Mouse (Mus musculus): ENCODE measurements at regions not wholly inside any gene's neighbourhood (a gene's known extent, or its start where the extent isn't known, plus 50 kb on each side); places are given as distances from the start of the nearest gene placed in this dataset.

DNA sequence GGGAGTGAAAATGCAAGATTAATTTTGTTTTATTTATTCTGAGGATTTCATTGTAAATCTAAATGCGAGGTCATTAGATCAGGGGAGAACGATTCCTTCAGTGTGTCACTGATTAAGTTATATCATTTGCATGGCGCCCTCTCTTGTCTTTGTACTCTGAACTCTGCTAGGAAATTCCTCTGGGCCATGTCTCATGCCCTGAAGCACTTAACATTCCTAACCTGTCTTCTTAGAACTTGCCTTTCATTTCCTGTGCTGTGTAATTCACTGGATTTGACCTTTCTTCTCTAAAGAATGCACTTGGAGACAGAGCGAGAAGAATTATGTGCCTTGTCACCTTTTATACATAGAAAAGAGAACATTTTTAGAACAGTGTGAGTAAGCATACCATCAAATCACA lies 199.0 kb upstream of the C030005K15Rik start:
- Histone ChIP-seq H3K9me3 (ENCODE audit: control insufficient read depth, low read length) (no peaks in the 10 kb centered on the region; the same call in 1 of the 2 replicates), H3K9ac (ENCODE audit: low read depth, low read length) (no peak overlapping the region), H3K4me2 (ENCODE audit: low read depth, low read length) (no peak overlapping the region), H3K36me3 (ENCODE audit: control insufficient read depth, insufficient read depth, low read length) (no peaks in the 10 kb centered on the region), H3K4me1 (ENCODE audit: control insufficient read depth, insufficient read depth, low read length) (no peaks in the 10 kb centered on the region), H3K4me3 (ENCODE audit: low read length) (no peak overlapping the region), H3K27me3 (replicated peaks; ENCODE audit: control insufficient read depth, insufficient read depth, low read length) (no peaks in the 10 kb centered on the region), H3K27ac (ENCODE audit: low read length) (no peak overlapping the region)
- 38% methylated on average over 4 of the region's 4 CpGs for WGBS
- 0 out of 2 replicates have a peak, but pooled peaks have one; percentile 63 for ATAC-seq

DNA sequence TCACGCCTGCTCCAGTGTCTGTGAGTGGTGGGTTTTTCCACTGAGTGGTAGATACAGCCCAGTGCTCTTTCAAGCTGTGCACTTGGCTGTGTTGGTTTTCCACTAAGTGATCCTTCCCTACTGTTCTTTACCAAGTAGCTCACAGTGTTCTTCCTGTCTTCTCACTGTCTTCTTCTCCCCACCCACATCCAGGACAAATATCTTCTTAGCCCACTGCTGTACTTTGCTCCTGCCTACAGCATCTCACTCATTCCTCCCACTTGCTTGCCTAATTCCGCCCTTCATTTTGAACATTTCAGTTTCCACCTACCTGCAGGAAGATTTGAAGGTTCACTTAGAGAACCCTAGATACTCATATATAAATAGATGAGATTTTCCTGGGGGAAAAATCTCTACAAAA lies 213.8 kb upstream of the C030005K15Rik start:
- ATAC-seq: no peak
- no peak overlapping the region for H3K9ac ChIP-seq (ENCODE audit: low read depth, low read length)
- no peaks in the 10 kb centered on the region for H3K9me3 ChIP-seq (ENCODE audit: control insufficient read depth, low read length)
- no peaks in the 10 kb centered on the region for H3K36me3 ChIP-seq (ENCODE audit: control insufficient read depth, insufficient read depth, low read length)
- no peak overlapping the region for H3K4me2 ChIP-seq (ENCODE audit: low read depth, low read length)
- H3K4me3 ChIP-seq (ENCODE audit: low read length): no peak overlapping the region
- H3K27ac ChIP-seq (ENCODE audit: low read length): no peak overlapping the region
- H3K27me3 ChIP-seq (replicated peaks; ENCODE audit: control insufficient read depth, insufficient read depth, low read length): no peaks in the 10 kb centered on the region
- WGBS: 94% methylated on average over 2 of the region's 2 CpGs
- H3K4me1 ChIP-seq (ENCODE audit: control insufficient read depth, insufficient read depth, low read length): no peaks in the 10 kb centered on the region

DNA sequence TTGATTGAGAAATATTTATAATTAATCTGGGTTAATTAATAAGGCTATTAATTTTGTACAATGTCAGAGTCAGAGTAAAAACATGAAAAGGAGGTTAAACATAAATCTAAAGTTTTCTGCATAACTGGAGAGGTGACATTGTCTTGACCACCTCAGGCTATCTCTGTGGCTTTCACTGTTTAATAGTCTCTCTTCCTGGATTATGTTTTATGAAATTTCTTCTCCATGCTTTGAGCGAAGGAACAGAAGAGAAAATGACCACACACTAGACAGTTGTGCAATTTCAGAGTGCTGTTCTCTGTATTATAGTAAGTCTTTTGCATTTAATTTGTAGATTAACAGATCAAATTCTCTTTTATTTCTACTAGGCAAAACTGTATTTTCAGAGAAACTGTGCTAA lies 239.3 kb upstream of the C030005K15Rik start:
- no peak overlapping the region for H3K4me2 ChIP-seq (ENCODE audit: low read depth, low read length)
- 79% methylated on average over 1 of the region's 1 CpGs for WGBS
- H3K27me3 ChIP-seq (replicated peaks; ENCODE audit: control insufficient read depth, insufficient read depth, low read length): no peaks in the 10 kb centered on the region
- no peak overlapping the region for H3K27ac ChIP-seq (ENCODE audit: low read length)
- H3K4me1 ChIP-seq (ENCODE audit: control insufficient read depth, insufficient read depth, low read length): no peaks in the 10 kb centered on the region
- no peak for ATAC-seq
- H3K36me3 ChIP-seq (ENCODE audit: control insufficient read depth, insufficient read depth, low read length): no peaks in the 10 kb centered on the region
- H3K9ac ChIP-seq (ENCODE audit: low read depth, low read length): no peak overlapping the region
- no peak overlapping the region for H3K4me3 ChIP-seq (ENCODE audit: low read length)
- no peaks in the 10 kb centered on the region for H3K9me3 ChIP-seq (ENCODE audit: control insufficient read depth, low read length)

DNA sequence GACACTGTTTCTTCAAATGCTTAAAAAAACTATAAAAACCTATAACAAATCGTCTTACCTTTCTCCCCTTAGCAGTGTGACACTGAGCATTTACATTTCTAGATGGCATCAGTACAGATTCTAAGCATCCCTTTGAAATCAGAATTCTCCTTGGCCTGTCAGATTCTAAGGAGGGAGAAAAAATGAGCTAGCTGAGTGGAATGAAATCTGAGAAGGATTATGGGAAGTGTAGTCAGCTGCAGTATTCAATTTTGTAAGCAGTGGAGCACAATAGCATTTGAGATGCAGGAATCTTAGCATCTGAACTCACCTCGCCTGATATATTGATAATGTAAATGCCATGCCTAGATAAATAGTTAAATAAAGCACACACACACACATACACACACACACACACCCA lies 240.4 kb upstream of the C030005K15Rik start:
- H3K4me1 ChIP-seq (ENCODE audit: control insufficient read depth, insufficient read depth, low read length): no peaks in the 10 kb centered on the region
- ATAC-seq: no peak
- no peak overlapping the region for H3K4me2 ChIP-seq (ENCODE audit: low read depth, low read length)
- H3K27me3 ChIP-seq (replicated peaks; ENCODE audit: control insufficient read depth, insufficient read depth, low read length): no peaks in the 10 kb centered on the region
- H3K27ac ChIP-seq (ENCODE audit: low read length): no peak overlapping the region
- H3K9me3 ChIP-seq (ENCODE audit: control insufficient read depth, low read length): no peaks in the 10 kb centered on the region
- WGBS: 71% methylated on average over 2 of the region's 2 CpGs
- H3K36me3 ChIP-seq (ENCODE audit: control insufficient read depth, insufficient read depth, low read length): no peaks in the 10 kb centered on the region
- no peak overlapping the region for H3K4me3 ChIP-seq (ENCODE audit: low read length)
- H3K9ac ChIP-seq (ENCODE audit: low read depth, low read length): no peak overlapping the region

DNA sequence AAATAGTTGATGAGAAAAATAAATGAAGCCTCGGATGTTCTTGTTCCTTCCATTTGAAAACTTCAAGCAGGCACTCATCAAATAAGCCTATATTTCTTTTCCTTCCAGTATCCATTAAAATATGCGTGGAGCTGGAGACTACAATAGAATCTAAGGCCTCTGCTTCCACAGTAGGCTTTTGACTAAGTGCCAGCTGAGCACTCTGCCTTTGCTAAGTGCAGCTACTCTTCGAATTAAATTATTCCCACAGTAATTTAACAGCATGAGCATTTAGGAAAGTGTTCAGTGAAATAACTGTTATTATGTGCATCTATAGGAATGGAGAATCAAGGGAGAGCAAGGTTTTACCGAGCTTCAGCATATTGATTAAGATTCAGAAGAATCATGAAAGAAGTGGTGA lies 280.5 kb upstream of the C030005K15Rik start:
- H3K9ac ChIP-seq (ENCODE audit: low read depth, low read length): no peak overlapping the region
- H3K9me3 ChIP-seq (ENCODE audit: control insufficient read depth, low read length): no peaks in the 10 kb centered on the region
- no peak overlapping the region for H3K4me3 ChIP-seq (ENCODE audit: low read length)
- H3K36me3 ChIP-seq (ENCODE audit: control insufficient read depth, insufficient read depth, low read length): no peaks in the 10 kb centered on the region
- H3K27me3 ChIP-seq (replicated peaks; ENCODE audit: control insufficient read depth, insufficient read depth, low read length): no peaks in the 10 kb centered on the region
- ATAC-seq: no peak
- WGBS: 42% methylated on average over 4 of the region's 4 CpGs
- H3K4me1 ChIP-seq (ENCODE audit: control insufficient read depth, insufficient read depth, low read length): no peaks in the 10 kb centered on the region
- no peak overlapping the region for H3K4me2 ChIP-seq (ENCODE audit: low read depth, low read length)
- H3K27ac ChIP-seq (ENCODE audit: low read length): no peak overlapping the region

DNA sequence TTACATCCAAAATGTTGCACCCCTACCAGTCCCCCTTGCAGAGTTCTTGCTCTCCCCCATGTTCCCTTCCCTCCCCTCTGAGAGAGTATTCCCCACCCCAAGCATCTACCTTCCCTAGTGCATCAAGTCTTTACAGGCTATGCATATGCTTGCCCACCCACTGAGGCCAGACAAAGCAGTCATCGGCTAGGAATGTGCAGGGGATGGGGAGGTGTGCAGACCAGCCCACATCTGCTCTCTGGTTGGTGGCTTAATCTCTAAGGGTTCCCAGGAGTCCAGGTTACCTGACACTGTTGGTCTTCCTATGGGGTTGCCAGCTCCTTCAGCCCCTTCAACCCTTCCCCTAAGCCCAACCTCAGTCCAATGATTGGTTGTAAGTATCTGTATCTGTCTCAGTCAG lies 281.8 kb upstream of the C030005K15Rik start:
- H3K9me3 ChIP-seq (ENCODE audit: control insufficient read depth, low read length): no peaks in the 10 kb centered on the region
- no peak overlapping the region for H3K27ac ChIP-seq (ENCODE audit: low read length)
- H3K27me3 ChIP-seq (replicated peaks; ENCODE audit: control insufficient read depth, insufficient read depth, low read length): no peaks in the 10 kb centered on the region
- no peak overlapping the region for H3K4me3 ChIP-seq (ENCODE audit: low read length)
- no peak overlapping the region for H3K4me2 ChIP-seq (ENCODE audit: low read depth, low read length)
- H3K36me3 ChIP-seq (ENCODE audit: control insufficient read depth, insufficient read depth, low read length): no peaks in the 10 kb centered on the region
- H3K9ac ChIP-seq (ENCODE audit: low read depth, low read length): no peak overlapping the region
- 39% methylated on average over 1 of the region's 1 CpGs for WGBS
- no peak for ATAC-seq
- H3K4me1 ChIP-seq (ENCODE audit: control insufficient read depth, insufficient read depth, low read length): no peaks in the 10 kb centered on the region

DNA sequence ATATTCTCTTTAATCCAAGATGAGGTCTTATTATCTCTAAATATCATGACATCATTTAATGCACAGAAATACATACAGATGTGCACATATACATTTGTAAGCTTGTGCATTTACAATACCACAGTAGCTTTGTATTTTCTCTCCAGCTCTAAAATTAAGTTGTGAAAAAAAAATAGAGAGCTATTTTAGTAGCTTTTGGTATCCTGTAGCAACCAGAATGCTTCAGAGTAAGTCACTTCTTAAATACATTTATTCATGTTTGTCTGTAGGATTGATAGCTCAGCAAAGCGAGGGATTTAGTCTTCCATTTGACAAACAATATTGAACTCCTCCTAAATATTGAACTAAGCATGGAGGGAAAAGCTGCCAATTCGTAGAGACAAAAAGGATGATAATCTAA lies 286.4 kb upstream of the C030005K15Rik start:
- no peak overlapping the region for H3K9ac ChIP-seq (ENCODE audit: low read depth, low read length)
- H3K27ac ChIP-seq (ENCODE audit: low read length): no peak overlapping the region
- ATAC-seq: no peak
- no peak overlapping the region for H3K4me2 ChIP-seq (ENCODE audit: low read depth, low read length)
- H3K9me3 ChIP-seq (ENCODE audit: control insufficient read depth, low read length): no peaks in the 10 kb centered on the region
- WGBS: 80% methylated on average over 2 of the region's 2 CpGs
- no peaks in the 10 kb centered on the region for H3K36me3 ChIP-seq (ENCODE audit: control insufficient read depth, insufficient read depth, low read length)
- peaks cover 11% of the 10 kb centered on the region for H3K4me1 ChIP-seq (ENCODE audit: control insufficient read depth, insufficient read depth, low read length)
- no peaks in the 10 kb centered on the region for H3K27me3 ChIP-seq (replicated peaks; ENCODE audit: control insufficient read depth, insufficient read depth, low read length)
- no peak overlapping the region for H3K4me3 ChIP-seq (ENCODE audit: low read length)

DNA sequence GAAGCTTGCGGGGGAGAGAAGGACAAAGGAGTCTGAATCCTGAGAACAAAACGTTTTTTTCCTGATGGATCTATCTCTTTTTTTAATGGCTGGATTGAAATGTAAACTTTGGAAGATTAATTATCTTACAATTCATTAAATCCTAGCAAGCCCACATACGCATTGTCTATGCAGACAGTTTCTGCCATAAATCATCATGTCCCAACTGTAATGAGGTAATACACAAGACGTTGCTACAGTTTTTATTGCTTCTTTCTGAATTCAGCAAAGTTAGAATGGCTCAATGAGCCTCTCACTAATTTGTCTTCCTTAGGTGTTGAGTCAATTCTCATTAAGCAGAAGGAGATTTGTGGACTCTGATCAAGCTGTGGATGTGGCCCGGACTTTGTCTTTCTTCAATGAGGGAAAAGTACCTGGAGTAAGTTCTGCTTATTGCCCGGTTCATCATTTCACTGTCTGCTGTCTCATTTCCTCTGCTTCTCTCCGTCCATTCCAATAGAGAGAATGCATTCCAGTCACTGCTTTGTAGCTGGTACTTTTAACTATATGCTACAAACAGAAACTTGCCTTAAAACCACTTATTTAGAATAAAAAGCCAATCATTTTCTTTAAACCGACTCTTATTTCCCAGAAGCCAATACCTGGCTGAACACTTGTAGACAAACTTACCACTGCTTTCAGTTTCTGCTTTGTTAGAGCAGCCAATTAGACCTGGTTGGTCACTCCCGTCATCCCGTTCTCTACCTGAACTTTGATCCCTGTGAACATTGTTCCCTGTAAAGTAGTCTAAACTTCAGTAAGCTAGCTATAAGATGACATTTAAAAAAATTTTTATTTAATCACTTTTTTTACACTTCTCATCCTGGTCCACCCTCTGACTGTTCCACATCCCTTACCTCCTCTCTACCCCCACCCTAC lies 288.7 kb upstream of the C030005K15Rik start:
- H3K36me3 ChIP-seq (ENCODE audit: control insufficient read depth, insufficient read depth, low read length): no peaks in the 10 kb centered on the region
- no peak overlapping the region for H3K4me2 ChIP-seq (ENCODE audit: low read depth, low read length)
- 56% methylated on average over 10 of the region's 10 CpGs for WGBS
- no peaks in the 10 kb centered on the region for H3K9me3 ChIP-seq (ENCODE audit: control insufficient read depth, low read length)
- H3K27ac ChIP-seq (ENCODE audit: low read length): peak overlapping the region; percentile 52
- peaks cover 11% of the 10 kb centered on the region for H3K4me1 ChIP-seq (ENCODE audit: control insufficient read depth, insufficient read depth, low read length)
- H3K27me3 ChIP-seq (replicated peaks; ENCODE audit: control insufficient read depth, insufficient read depth, low read length): no peaks in the 10 kb centered on the region
- no peak overlapping the region for H3K9ac ChIP-seq (ENCODE audit: low read depth, low read length)
- peak; percentile 90 for ATAC-seq
- no peak overlapping the region for H3K4me3 ChIP-seq (ENCODE audit: low read length)

DNA sequence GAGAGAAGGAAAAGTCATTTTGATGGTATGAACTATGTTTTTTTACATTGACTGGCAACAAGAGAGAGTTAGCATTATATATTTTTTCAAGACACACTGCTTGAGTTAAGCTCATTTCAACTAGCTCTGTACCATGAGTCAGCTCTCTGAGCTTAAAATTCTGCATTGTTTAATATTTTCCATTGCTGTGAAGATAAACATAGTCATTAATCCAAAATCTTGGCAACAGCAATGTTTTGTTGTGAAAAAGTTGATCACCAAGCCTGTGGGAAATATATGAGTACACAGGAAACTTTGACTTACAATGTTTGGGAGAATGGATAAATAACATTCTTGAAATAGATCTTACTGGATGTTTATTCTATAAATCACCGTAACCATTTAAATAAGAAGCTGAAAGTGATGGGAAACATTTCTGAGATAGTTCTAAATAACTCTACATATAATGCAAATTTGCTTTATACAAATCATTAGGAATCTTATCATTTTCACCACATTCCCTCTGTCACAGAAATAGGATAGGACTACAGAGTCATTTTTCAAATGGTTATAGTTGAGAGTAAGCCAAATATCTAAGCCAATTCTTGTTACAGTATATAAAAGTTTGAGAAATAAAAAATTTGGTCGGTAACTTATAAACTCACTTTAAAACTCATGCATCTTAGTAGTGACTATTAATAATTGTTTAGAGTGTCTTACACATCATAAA lies 290.2 kb upstream of the C030005K15Rik start:
- ATAC-seq: peak; percentile 58
- no peak overlapping the region for H3K27ac ChIP-seq (ENCODE audit: low read length)
- 44% methylated on average over 2 of the region's 2 CpGs for WGBS
- H3K4me2 ChIP-seq (ENCODE audit: low read depth, low read length): no peak overlapping the region
- H3K4me1 ChIP-seq (ENCODE audit: control insufficient read depth, insufficient read depth, low read length): peaks cover 11% of the 10 kb centered on the region
- no peaks in the 10 kb centered on the region for H3K36me3 ChIP-seq (ENCODE audit: control insufficient read depth, insufficient read depth, low read length)
- no peaks in the 10 kb centered on the region for H3K27me3 ChIP-seq (replicated peaks; ENCODE audit: control insufficient read depth, insufficient read depth, low read length)
- no peaks in the 10 kb centered on the region for H3K9me3 ChIP-seq (ENCODE audit: control insufficient read depth, low read length)
- no peak overlapping the region for H3K4me3 ChIP-seq (ENCODE audit: low read length)
- no peak overlapping the region for H3K9ac ChIP-seq (ENCODE audit: low read depth, low read length)

Data from intestine, embryonic 16.5 days (tissue).